In the genomic region with DNA sequence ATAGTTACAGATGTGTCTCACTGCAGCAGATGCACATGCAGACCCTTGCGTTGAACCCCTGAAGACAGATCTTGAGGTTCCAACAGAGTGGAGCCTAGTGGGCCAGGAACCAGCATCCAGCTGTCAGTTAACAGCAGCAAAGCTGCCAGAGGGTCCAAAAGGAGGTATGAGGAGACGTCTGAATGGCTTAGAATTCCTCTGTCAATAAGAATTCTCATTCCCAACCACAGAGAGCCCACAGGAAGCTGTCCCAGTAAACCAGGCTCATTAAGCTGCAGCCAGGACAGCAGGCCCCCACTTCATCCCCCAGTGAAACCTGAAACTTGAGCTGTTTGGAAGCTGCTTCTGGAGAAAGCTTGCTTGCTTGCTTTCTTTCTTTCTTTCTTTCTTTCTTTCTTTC, we compare ENCODE assay signal across 12 mouse cellular contexts.
DNase-seq lines count a peak whose midpoint lies in the region; ATAC-seq and TF ChIP-seq lines count a peak whose summit lies in the region.
"Had no signal": no experiment of that assay in that cellular context is flagged by ENCODE, and none has a peak within 500 bp of the region (broad histone marks: within the 10 kb centered on the region; RNA-seq: fewer than 3 reads in every experiment).

No protein-coding gene starts in this region.

- no peaks in the 10 kb centered on the region for H3K4me1 ChIP-seq in kidney, postnatal 0 days (replicated peaks; ENCODE audit: insufficient read depth, low read length)
- H3K4me1 ChIP-seq in embryonic fibroblast, embryonic 13.5 days (ENCODE audit: control insufficient read depth, insufficient read depth, low read length) = peaks cover 3% of the 10 kb centered on the region; the same call in 1 of the 2 replicates
- H3K4me1 ChIP-seq in limb, embryonic 13.5 days = peaks cover 32% of the 10 kb centered on the region

- no peaks in the 10 kb centered on the region for H3K27me3 ChIP-seq in kidney, postnatal 0 days (ENCODE audit: insufficient read depth, low read length)
- H3K27me3 ChIP-seq in limb, embryonic 13.5 days = no peaks in the 10 kb centered on the region
- H3K27me3 ChIP-seq: midbrain, embryonic 13.5 days had no signal

- no peak overlapping the region for H3K9ac ChIP-seq in kidney, postnatal 0 days (ENCODE audit: low read depth, low read length)
- H3K9ac ChIP-seq in limb, embryonic 13.5 days = no peak overlapping the region
- H3K9ac ChIP-seq: midbrain, embryonic 13.5 days had no signal

- H3K9me3 ChIP-seq in kidney, postnatal 0 days (replicated peaks; ENCODE audit: low read length) = no peaks in the 10 kb centered on the region
- no peaks in the 10 kb centered on the region for H3K9me3 ChIP-seq in limb, embryonic 13.5 days
- H3K9me3 ChIP-seq: midbrain, embryonic 13.5 days had no signal

- H3K4me2 ChIP-seq in kidney, postnatal 0 days (ENCODE audit: low read length) = no peak overlapping the region
- H3K4me2 ChIP-seq in limb, embryonic 13.5 days (replicated peaks) = no peak overlapping the region; the same call in 1 of the 2 replicates
- H3K4me2 ChIP-seq: midbrain, embryonic 13.5 days had no signal

- TF ChIP-seq POLR2A in embryonic fibroblast, embryonic 13.5 days (IDR thresholded peaks at IDR 0.05; ENCODE audit: low read depth, low read length) = no peak

- 43% methylated on average over 2 of the region's 2 CpGs for WGBS in kidney, postnatal 0 days
- 10% methylated on average over 2 of the region's 2 CpGs for WGBS in limb, embryonic 13.5 days

- DNase-seq in kidney, postnatal 0 days (ENCODE audit: low spot score) = peak; percentile 88
- DNase-seq in kidney, adult 18-20 months = no peak
- peak; percentile 69 for DNase-seq in embryo, embryonic 10.5 days (ENCODE audit: low spot score)
- no peak for DNase-seq in adrenal gland, postnatal 4 days (ENCODE audit: low spot score in 2 of 2)
- DNase-seq: adrenal gland, adult 8-10 months; thymus, adult 18-20 months had no signal

- H3K36me3 ChIP-seq in kidney, postnatal 0 days (ENCODE audit: insufficient read depth, low read length) = no peaks in the 10 kb centered on the region
- H3K36me3 ChIP-seq in limb, embryonic 13.5 days = no peaks in the 10 kb centered on the region
- H3K36me3 ChIP-seq: midbrain, embryonic 13.5 days had no signal

- no peak for TF ChIP-seq CTCF in kidney, postnatal 0 days (IDR thresholded peaks at IDR 0.05; ENCODE audit: low read depth)
- no peak for TF ChIP-seq CTCF in embryonic fibroblast, embryonic 13.5 days (IDR thresholded peaks at IDR 0.05; ENCODE audit: borderline replicate concordance, insufficient read depth, low read length)

- H3K27ac ChIP-seq in kidney, postnatal 0 days = peak overlapping the region; percentile 34; the same call in 1 of the 2 replicates
- H3K27ac ChIP-seq in embryonic fibroblast, embryonic 13.5 days (ENCODE audit: insufficient read depth, low read length) = peak overlapping the region; percentile 90
- H3K27ac ChIP-seq in limb, embryonic 13.5 days = peak overlapping the region; percentile 90
- H3K27ac ChIP-seq: left cerebral cortex, adult 2 months; midbrain, embryonic 13.5 days had no signal

- H3K4me3 ChIP-seq in kidney, postnatal 0 days (replicated peaks; ENCODE audit: low read depth, low read length) = no peak overlapping the region
- H3K4me3 ChIP-seq in embryonic fibroblast, embryonic 13.5 days (ENCODE audit: insufficient read depth, low read length) = no peak overlapping the region
- no peak overlapping the region for H3K4me3 ChIP-seq in limb, embryonic 13.5 days
- H3K4me3 ChIP-seq: left cerebral cortex, adult 2 months; midbrain, embryonic 13.5 days had no signal

- ATAC-seq in kidney, postnatal 0 days (replicated peaks; ENCODE audit: low FRiP score, low read depth) = no peak
- ATAC-seq in limb, embryonic 13.5 days (ENCODE audit: low FRiP score, low read depth) = peak; percentile 76; the same call in 1 of the 2 replicates
- ATAC-seq in CD4-positive, CD25-positive, alpha-beta regulatory T cell, adult 4 months = no peak
- ATAC-seq: inflammation-experienced regulatory T-cells, adult 6 months; midbrain, embryonic 13.5 days had no signal

Comparison
In these comparisons a context has a peak if more than half of its experiments do, and no peak if none do; other contexts are left out.
1. DNase-seq: peak in kidney, postnatal 0 days (single experiment) and embryo, embryonic 10.5 days (single experiment); none in kidney, adult 18-20 months (single experiment) and adrenal gland, postnatal 4 days (0 of 2).
2. H3K27ac ChIP-seq: peak in every context shown above with its lines; median percentile 90 in embryonic fibroblast, embryonic 13.5 days; 90 in limb, embryonic 13.5 days; 34 in kidney, postnatal 0 days.